Mouse (Mus musculus): Measurements from ENCODE around the gene Ublcp1.
"Not testable (repeated sequence)": the region's sequence is repeated elsewhere in the genome, so short reads cannot be mapped to it uniquely, and the experiment has no call there.

Gene Ublcp1

GRCm38 (mm10) chr11:44485089-44485736 lies 14.9 kb upstream of the Ublcp1 start:
- no peak for DNase-seq

GRCm38 (mm10) chr11:44480246-44480645 lies 9.9 kb upstream of the Ublcp1 start:
- no peak for DNase-seq

- no peak for DNase-seq
Measured at GRCm38 (mm10) chr11:44478382-44478781, 8.1 kb upstream of the Ublcp1 start.

GRCm38 (mm10) chr11:44476445-44476844 lies 6.1 kb upstream of the Ublcp1 start:
- no peak for DNase-seq

GRCm38 (mm10) chr11:44475467-44475866 lies 5.2 kb upstream of the Ublcp1 start:
- DNase-seq: no peak

- DNase-seq: no peak
Measured at GRCm38 (mm10) chr11:44471337-44471995, 1.2 kb upstream of the Ublcp1 start.

GRCm38 (mm10) chr11:44469646-44470431 lies 459 bp downstream of the Ublcp1 start:
- no peak for DNase-seq

GRCm38 (mm10) chr11:44468306-44468790 lies 1.9 kb downstream of the Ublcp1 start:
- no peak for DNase-seq

- DNase-seq: no peak
Measured at GRCm38 (mm10) chr11:44466949-44467442, 3.3 kb downstream of the Ublcp1 start.

GRCm38 (mm10) chr11:44461493-44461892 lies 8.8 kb downstream of the Ublcp1 start:
- DNase-seq: no peak

GRCm38 (mm10) chr11:44453423-44453822 lies 16.9 kb downstream of the Ublcp1 start:
- DNase-seq: no peak

- not testable (repeated sequence) for DNase-seq
Measured at GRCm38 (mm10) chr11:44452016-44452415, 18.3 kb downstream of the Ublcp1 start.

- no peak for DNase-seq
Measured at GRCm38 (mm10) chr11:44451046-44451445, 19.3 kb downstream of the Ublcp1 start.

GRCm38 (mm10) chr11:44437786-44438185 lies 32.5 kb downstream of the Ublcp1 start:
- no peak for DNase-seq

GRCm38 (mm10) chr11:44430036-44430435 lies 40.3 kb downstream of the Ublcp1 start:
- no peak for DNase-seq

- DNase-seq: no peak
Measured at GRCm38 (mm10) chr11:44427951-44428350, 42.3 kb downstream of the Ublcp1 start.

- no peak for DNase-seq
Measured at GRCm38 (mm10) chr11:44425626-44426025, 44.7 kb downstream of the Ublcp1 start.

- no peak for DNase-seq
Measured at GRCm38 (mm10) chr11:44425006-44425405, 45.3 kb downstream of the Ublcp1 start.

- no peak for DNase-seq
Measured at GRCm38 (mm10) chr11:44423955-44424354, 46.3 kb downstream of the Ublcp1 start.

GRCm38 (mm10) chr11:44423261-44423660 lies 47.0 kb downstream of the Ublcp1 start:
- no peak for DNase-seq

- no peak for DNase-seq
Measured at GRCm38 (mm10) chr11:44422337-44423111, 47.8 kb downstream of the Ublcp1 start.

GRCm38 (mm10) chr11:44417403-44417802 lies 52.9 kb downstream of the Ublcp1 start:
- DNase-seq: no peak

GRCm38 (mm10) chr11:44414605-44415004 lies 55.7 kb downstream of the Ublcp1 start:
- no peak for DNase-seq

Data from cerebellum, adult 11-12 months (tissue).